Mouse (Mus musculus): ENCODE measurements around the gene Neurl4.

DNA sequence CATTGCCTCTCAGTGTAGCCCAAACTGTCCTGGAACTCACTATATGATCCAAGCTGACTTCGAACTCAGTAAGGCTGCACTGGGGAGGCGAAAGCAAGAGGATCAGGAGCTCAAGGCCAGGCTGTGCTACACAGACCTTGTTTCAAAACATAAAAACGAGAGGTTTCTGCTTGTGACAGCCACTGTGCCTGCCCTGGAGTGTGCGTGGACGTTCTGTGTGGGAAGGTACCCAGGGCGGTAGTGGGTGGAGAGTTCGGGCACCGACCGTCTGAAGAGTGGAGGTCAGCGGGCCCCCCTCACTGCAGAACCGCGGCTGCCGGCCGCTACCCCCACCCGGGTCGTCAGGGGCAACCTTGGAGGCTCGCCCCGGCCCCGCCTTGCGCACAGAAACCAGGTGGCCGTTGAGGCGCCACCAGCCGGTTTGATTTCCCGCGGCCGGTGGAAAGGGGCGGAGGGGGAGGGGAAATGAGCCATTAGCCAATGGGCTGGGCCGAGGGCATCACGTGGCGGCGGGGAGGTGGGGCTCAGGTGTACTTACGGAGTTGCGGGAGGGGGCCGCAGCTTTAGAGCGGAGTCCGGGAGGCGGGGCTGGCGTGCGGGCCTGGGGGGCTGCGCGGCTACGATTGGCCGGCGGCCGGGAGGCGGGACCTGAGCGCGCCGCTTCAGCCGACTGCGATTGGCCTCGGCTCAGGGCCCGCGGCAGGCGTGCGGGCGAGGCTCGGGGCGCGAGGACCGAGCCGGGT is 34.4 kb downstream of the Neurl4 start, which contains the start of gene Ybx2:
- TF ChIP-seq POLR2A (IDR thresholded peaks at IDR 0.05; ENCODE audit: borderline replicate concordance, extremely low read depth, insufficient read depth, insufficient read length, poor library complexity, severe bottlenecking) (peak; percentile 30; the same call in 1 of the 2 replicates), CTCF (IDR thresholded peaks at IDR 0.05; ENCODE audit: borderline replicate concordance, extremely low read depth, insufficient read depth, insufficient read length) (no peak)
